Mouse (Mus musculus): ENCODE results near the gene Nceh1. TPM values are rescaled to one million over a fixed set of nuclear protein-coding genes. Genes with fewer than 3 reads are reported as not detected.

The Nceh1 gene
- polyA plus RNA-seq, 1 experiment from 2014 or later = 251 TPM

DNA sequence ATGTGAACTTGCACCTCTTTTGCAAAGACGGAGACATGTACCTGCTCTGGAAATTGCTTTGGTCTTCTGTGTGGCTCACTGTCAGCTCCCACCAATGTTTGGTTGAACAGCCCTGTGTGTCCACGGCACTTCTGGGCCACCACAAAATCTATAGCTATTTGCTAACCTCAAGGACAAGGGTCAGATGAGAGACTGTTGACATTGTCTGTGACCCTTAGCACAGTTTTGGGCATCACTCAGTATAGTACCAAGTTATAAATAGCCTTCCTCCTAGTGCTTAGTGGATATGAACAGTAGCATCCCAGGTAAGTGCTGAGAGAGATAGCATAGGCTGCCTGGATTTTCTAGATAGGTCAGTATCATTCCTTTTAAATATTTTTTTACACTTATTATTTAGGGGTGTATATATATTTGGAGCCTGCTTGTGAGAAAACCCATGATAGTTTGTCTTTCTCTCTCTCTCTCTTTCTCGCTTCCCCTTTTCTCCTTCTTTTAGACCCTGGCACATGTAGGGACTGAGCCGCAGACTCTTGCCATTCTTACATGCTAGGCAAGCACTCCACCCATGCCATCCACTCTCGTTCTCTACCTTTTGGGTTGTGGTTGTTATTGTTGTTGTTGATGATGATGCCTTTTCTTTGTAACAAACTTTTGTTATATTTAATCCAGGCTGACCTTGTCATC is 19.1 kb downstream of the Nceh1 start:
- H3K27ac ChIP-seq = peak overlapping the region; percentile 55
- WGBS (ENCODE audit: missing documents) = 59% methylated on average over 4 of the region's 5 CpGs
- no peak overlapping the region for H3K4me3 ChIP-seq (ENCODE audit: inconsistent target)
- peaks cover 100% of the 10 kb centered on the region for H3K79me2 ChIP-seq (ENCODE audit: inconsistent target)
- peaks cover 40% of the 10 kb centered on the region for H3K36me3 ChIP-seq (ENCODE audit: inconsistent target)

DNA sequence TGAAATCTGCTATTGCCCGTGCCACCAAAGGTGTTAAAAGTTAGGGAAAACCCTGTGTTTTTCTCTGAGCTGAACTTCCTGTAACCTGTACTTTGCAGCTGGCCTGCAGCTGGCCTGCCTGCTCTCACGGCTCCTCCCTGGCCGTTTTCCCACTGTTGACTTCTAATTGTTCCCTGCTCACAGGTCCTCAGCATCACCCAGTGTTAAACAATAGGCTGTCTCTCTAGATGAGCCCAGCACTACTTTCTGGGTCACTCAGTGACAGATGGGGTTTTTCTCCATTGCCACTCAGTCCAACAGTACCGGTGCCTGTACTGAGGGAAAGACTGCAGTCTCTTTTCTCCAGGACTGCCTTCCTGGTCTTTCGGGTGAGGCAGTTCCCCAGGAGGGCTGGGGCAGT is 22.3 kb downstream of the Nceh1 start:
- Histone ChIP-seq H3K27ac (peak overlapping the region; percentile 34), H3K36me3 (ENCODE audit: inconsistent target) (peaks cover 43% of the 10 kb centered on the region), H3K79me2 (ENCODE audit: inconsistent target) (peaks cover 91% of the 10 kb centered on the region), H3K4me3 (ENCODE audit: inconsistent target) (no peak overlapping the region)
- WGBS (ENCODE audit: missing documents) = 73% methylated on average over 5 of the region's 5 CpGs

DNA sequence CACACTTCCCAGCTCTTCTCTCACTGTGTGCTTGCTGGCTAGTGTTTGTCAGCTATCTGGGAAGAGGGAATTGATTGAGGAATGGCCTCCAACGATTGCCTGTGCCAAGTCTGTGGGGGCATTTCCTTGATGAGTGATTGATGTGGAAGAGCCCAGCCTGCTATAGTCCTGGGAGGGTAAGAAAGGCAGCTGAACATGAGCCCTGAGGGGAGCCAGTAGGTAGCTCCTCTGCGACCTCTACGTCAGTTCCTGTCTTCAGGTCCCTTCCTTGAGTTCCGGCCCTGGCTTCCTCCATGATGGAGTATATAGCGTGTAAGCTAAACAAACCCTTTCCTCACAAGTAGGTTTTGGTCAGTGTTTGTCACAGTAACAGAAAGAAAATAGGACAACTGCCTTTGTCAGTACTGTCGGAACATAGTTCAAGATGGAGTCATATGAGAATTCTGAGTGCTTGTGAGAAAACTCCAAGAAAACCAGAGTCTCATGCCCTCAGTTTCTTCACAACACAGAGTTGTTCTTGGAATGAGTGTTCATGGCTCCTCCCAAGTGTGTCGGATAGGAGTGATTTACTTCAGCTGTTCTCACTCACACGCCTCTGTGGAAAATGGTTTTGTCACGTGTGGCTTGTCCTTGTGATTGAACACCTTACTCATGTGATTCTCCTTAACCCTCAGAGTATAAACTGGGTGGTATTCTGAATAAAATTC is 22.9 kb downstream of the Nceh1 start:
- H3K27ac ChIP-seq = peak overlapping the region; percentile 34
- peaks cover 42% of the 10 kb centered on the region for H3K36me3 ChIP-seq (ENCODE audit: inconsistent target)
- peaks cover 87% of the 10 kb centered on the region for H3K79me2 ChIP-seq (ENCODE audit: inconsistent target)
- 83% methylated on average over 9 of the region's 9 CpGs for WGBS (ENCODE audit: missing documents)
- H3K4me3 ChIP-seq (ENCODE audit: inconsistent target) = no peak overlapping the region

DNA sequence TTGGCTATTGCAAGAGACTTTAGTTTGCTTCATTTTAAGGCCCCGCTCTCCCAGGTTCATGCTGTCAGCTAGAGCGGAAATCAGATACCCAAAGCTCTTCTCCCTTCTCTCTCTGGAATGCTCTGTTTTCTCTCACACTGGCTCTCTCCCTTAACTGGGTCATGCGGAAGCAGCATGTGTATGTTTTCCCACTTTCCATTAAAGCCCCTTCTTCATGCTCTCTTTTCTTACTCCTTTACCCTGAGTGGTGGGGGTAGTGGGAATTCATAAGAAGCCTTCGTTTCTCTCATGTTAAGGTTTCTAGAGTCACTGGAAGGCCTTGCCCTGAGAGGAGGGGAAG is 23.4 kb downstream of the Nceh1 start:
- Histone ChIP-seq H3K36me3 (ENCODE audit: inconsistent target) (peaks cover 43% of the 10 kb centered on the region), H3K79me2 (ENCODE audit: inconsistent target) (peaks cover 87% of the 10 kb centered on the region)
- 96% methylated on average over 3 of the region's 4 CpGs for WGBS (ENCODE audit: missing documents)

DNA sequence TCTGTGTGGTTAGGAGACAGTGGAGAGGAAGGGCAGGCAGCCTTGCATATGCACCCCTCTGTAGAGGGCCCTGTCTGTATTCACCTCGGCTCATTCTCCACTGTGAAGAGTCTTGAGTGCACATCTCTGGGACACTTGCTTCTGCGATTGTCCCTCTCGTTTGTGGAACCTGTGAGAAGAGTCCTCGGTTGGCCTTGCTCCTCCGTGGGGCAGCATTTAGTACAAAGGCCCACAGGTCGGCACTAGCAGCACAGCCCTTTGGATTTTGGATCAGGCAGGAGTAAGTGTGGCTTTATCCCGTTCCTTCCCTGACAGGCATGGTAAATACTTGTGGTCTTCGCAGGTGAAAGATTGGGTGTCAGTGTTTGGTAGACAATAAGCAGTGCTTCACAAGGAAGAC is 23.8 kb downstream of the Nceh1 start:
- Histone ChIP-seq H3K79me2 (ENCODE audit: inconsistent target) (peaks cover 87% of the 10 kb centered on the region), H3K4me3 (ENCODE audit: inconsistent target) (no peak overlapping the region), H3K27ac (peak overlapping the region; percentile 8), H3K36me3 (ENCODE audit: inconsistent target) (peaks cover 47% of the 10 kb centered on the region)
- 95% methylated on average over 8 of the region's 8 CpGs for WGBS (ENCODE audit: missing documents)

More for the DNA sequence above, 23.4 kb downstream of the Nceh1 start:
- no peak overlapping the region for H3K4me3 ChIP-seq (ENCODE audit: inconsistent target)
- peak overlapping the region; percentile 8 for H3K27ac ChIP-seq

DNA sequence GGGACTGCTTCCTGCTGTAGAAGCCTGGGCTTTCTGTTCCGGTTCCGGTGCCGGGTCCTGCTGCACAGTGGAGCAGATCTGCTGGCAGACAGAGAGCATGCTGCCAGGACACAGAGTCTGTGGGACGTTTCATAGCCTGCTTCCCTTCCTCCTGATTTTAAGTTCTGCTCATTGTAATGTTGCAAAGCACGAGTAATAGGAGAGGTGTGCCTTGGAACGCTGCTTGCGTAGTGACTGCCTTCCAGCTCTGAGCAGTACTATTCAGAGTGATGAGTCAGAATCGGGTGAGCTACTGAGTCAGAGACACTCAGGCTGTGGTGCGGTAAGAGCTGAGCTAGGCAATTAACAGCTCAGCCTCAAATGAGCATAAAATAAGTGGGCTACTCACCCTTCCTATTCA is 26.9 kb downstream of the Nceh1 start:
- WGBS (ENCODE audit: missing documents) = 32% methylated on average over 9 of the region's 9 CpGs
- H3K79me2 ChIP-seq (ENCODE audit: inconsistent target) = peaks cover 87% of the 10 kb centered on the region
- no peak overlapping the region for H3K4me3 ChIP-seq (ENCODE audit: inconsistent target)
- peaks cover 62% of the 10 kb centered on the region for H3K36me3 ChIP-seq (ENCODE audit: inconsistent target)
- H3K27ac ChIP-seq = peak overlapping the region; percentile 97

DNA sequence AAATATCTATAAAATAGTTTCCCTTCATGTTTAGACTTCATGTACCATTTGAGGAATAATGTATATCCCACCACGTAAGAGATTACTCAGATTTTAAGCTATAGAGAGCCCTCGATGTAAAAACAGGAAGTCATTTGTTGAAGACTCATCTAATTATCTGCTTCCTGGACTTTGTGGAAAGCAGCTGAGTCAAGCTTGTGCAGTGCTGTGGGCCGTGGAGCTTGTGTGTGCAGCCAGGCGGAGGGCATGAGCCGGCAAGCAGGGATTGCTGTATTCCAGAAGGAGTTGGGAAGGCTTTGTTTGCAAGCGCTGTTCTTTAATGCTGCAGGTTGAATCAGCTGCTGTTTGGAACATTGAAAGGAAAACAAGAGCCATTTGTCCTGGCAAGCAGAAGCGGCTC is 27.5 kb downstream of the Nceh1 start:
- no peak overlapping the region for H3K4me3 ChIP-seq (ENCODE audit: inconsistent target)
- 24% methylated on average over 7 of the region's 7 CpGs for WGBS (ENCODE audit: missing documents)
- peaks cover 87% of the 10 kb centered on the region for H3K79me2 ChIP-seq (ENCODE audit: inconsistent target)
- H3K36me3 ChIP-seq (ENCODE audit: inconsistent target) = peaks cover 62% of the 10 kb centered on the region
- H3K27ac ChIP-seq = peak overlapping the region; percentile 97

DNA sequence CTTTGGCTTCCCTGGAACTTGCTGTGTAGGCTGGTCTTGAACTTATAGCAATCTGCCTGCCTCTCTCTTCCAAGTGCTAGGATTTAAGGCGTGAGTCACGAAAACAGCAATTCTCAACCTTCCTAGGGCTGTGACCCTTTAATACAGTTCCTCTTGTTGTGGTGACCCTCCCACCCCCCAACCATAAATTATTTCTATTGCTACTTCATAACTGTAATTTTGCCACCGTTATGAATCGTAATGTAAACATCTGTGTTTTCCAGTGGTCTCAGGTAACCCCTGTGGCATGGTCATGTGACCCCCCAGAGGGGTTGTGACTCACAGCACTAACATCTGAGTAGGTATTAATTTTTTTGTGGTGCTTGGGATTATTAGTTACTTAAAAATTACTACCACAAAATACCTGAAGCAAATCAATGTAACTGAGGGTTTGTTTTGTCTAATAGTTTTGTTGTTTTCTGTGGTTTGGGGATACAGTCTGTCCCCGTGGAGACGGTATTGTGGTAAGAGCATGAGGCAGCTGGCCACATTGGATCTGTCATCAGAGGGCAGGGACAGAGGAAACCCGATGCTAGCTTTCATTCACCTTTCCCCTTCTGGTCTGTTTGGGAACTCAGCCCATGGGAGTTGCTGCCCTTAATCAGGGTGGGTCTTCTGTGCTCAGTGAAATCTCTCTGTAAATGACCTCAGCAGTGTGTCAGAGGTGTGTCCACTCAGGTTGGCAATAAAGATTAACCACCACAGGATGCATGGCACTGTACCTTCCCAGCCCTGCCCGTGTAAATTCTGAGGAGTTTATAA is 31.5 kb downstream of the Nceh1 start:
- H3K27ac ChIP-seq = 0 out of 2 replicates have a peak overlapping the region, but pooled peaks have one; percentile 10
- no peak overlapping the region for H3K4me3 ChIP-seq (ENCODE audit: inconsistent target)
- H3K36me3 ChIP-seq (ENCODE audit: inconsistent target) = peaks cover 31% of the 10 kb centered on the region; the same call in 1 of the 2 replicates
- WGBS (ENCODE audit: missing documents) = 79% methylated on average over 8 of the region's 8 CpGs
- peaks cover 85% of the 10 kb centered on the region for H3K79me2 ChIP-seq (ENCODE audit: inconsistent target)

DNA sequence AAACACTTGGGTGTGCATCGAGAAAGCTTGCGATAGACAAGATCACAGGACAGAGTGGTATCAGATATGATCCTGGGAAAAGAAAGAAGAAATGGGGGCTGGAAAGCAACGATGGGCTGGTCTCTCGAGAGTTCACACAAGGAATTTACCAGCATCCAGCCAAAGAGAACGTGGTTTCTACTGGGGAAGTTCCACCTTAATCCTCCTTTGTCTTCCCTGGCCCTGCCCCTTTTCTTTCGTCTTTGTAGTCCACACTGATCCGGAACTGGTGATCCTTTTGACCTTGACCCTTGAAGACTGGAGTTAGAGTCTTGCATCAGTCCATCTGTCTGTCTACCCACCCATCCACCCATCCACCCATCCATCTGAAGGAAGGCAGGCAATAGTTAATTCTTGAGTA is 34.6 kb downstream of the Nceh1 start:
- H3K79me2 ChIP-seq (ENCODE audit: inconsistent target) = peaks cover 98% of the 10 kb centered on the region
- no peak overlapping the region for H3K4me3 ChIP-seq (ENCODE audit: inconsistent target)
- peak overlapping the region; percentile 72 for H3K27ac ChIP-seq
- 91% methylated on average over 7 of the region's 7 CpGs for whole genome bisulfite sequencing (ENCODE audit: missing documents)
- peaks cover 47% of the 10 kb centered on the region for H3K36me3 ChIP-seq (ENCODE audit: inconsistent target)

DNA sequence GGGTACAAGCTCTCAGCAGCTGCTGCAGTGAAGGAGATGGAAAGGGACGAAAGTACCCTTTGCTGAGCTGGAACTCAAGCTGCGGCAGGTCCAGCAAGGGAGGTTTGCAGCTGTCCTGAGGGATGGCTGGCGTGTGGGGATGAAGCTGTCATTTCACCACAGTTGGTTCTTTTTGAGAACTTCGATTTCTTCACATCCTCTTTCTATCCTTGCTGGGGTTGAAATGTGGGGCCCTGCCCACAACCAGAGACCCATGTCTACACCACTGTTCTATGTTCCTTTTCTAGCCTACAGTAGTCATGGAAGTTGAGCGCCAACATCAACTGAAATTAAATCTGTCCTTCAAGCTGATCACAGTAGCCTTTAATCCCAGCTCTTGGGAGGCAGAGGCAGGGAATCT is 35.8 kb downstream of the Nceh1 start:
- H3K27ac ChIP-seq = peak overlapping the region; percentile 72
- 0% methylated on average over 5 of the region's 5 CpGs for WGBS (ENCODE audit: missing documents)
- H3K4me3 ChIP-seq (ENCODE audit: inconsistent target) = no peak overlapping the region
- peaks cover 51% of the 10 kb centered on the region for H3K36me3 ChIP-seq (ENCODE audit: inconsistent target)
- H3K79me2 ChIP-seq (ENCODE audit: inconsistent target) = peaks cover 93% of the 10 kb centered on the region

DNA sequence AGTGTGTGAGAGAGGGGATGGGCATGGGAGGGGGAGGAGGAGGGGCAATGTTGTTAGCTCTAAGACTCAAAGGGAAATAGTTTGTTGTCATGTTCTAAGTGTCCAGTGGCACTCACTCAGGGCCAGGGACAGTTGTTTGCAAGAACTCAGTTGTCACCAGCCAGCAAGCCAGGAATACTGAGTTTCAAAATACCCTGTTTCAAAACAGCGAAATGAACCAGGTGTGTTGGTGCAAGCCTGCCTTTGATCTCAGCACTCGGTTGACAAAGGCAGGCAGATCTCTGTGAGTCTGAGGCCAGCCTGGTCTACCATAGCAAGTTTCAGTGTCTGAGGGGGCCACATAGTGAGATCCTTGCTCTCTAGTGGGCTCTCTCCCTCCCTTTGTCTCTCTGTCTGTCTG is 39.3 kb downstream of the Nceh1 start:
- WGBS (ENCODE audit: missing documents) = 67% methylated on average over 2 of the region's 2 CpGs
- no peak overlapping the region for H3K27ac ChIP-seq
- H3K79me2 ChIP-seq (ENCODE audit: inconsistent target) = peaks cover 86% of the 10 kb centered on the region
- H3K4me3 ChIP-seq (ENCODE audit: inconsistent target) = no peak overlapping the region
- H3K36me3 ChIP-seq (ENCODE audit: inconsistent target) = peaks cover 70% of the 10 kb centered on the region

DNA sequence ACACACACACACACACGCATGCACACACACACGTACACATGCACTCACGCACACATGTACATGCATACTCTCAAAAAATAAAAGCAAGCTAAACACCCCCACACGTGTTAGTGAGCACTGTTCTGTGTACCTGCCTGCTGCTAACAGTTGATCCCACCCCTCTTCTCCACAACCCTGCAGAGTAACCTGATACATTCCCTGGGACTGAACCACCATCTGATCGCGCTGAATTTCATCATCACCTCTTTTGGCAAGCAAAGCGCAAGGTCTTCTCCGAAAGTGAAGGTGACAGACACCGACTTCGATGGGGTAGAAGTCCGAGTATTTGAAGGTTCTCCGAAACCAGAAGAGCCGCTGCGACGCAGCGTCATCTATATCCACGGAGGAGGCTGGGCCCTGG is 39.7 kb downstream of the Nceh1 start:
- H3K79me2 ChIP-seq (ENCODE audit: inconsistent target) = peaks cover 86% of the 10 kb centered on the region
- no peak overlapping the region for H3K4me3 ChIP-seq (ENCODE audit: inconsistent target)
- WGBS (ENCODE audit: missing documents) = 95% methylated on average over 17 of the region's 17 CpGs
- no peak overlapping the region for H3K27ac ChIP-seq
- H3K36me3 ChIP-seq (ENCODE audit: inconsistent target) = peaks cover 70% of the 10 kb centered on the region

DNA sequence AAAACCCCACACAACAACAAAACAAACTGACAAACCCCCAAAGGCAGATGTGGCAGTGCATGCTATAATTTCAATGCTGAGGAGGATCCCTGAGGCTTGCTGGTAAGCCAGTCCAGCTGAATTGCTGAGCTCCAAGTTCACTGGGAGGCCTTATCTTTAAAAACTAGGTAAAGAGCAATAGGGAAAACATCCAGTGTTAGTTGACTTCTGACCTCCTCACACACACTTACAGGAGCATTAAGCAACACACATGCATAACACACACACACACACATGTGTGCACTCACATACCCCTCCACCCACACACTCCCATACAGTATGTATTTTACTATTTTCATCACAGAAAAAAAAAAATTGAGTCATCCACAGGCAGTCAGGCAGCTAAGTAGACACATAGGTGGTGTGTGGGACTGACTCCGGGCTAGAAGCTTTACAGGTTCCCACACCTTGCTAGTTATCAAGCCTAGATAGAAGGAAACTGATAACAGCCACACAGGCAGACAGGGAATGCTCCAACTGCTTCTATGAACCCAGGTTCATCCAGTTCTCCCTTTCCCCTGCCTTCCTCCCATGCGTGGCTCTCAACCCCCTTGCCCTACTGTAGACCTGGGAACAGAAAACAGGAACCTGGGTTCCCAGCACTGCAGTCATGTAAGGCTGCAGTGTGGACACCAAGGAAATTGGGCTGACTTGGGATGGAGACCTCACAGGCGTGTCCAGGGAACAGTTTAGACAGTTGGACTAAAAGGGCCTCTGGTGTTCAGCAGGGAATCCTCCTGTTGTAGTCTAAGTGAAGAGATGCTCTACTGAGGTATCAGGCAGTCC is 45.1 kb downstream of the Nceh1 start:
- Histone ChIP-seq H3K4me3 (ENCODE audit: inconsistent target) (no peak overlapping the region), H3K36me3 (ENCODE audit: inconsistent target) (peaks cover 85% of the 10 kb centered on the region), H3K79me2 (ENCODE audit: inconsistent target) (peaks cover 87% of the 10 kb centered on the region), H3K27ac (no peak overlapping the region)
- 89% methylated on average over 3 of the region's 3 CpGs for WGBS (ENCODE audit: missing documents)
